Mouse (Mus musculus): Measurements from ENCODE around the gene Gfpt1.

GRCm38 (mm10) chr6:87111493-87111892, 68.8 kb downstream of the Gfpt1 start:
- TF ChIP-seq POLR2A (IDR thresholded peaks at IDR 0.05; ENCODE audit: low read depth, low read length) = no peak
- no peak for TF ChIP-seq CTCF (IDR thresholded peaks at IDR 0.05; ENCODE audit: extremely low read depth, insufficient read depth, insufficient read length, insufficient replicate concordance)

All from spleen, adult 2 months (tissue).